Mouse (Mus musculus) heart, adult 2 months (tissue): Measurements from ENCODE around the gene Pik3ip1. TPM values are rescaled to one million over a fixed set of nuclear protein-coding genes. Genes with fewer than 3 reads are reported as not detected.

ENCODE experiments used
- DNase-seq, 2 experiments: peaks; one replicate each; pipeline ENCODE4 v3.0.0; 2021
- H3K27ac ChIP-seq: fragments of 200-600 bp; 2 replicates; pipeline ENCODE4 v1.8.1; 2022
- H3K27me3 ChIP-seq: fragments of 200-500 bp; 2 replicates; pipeline ENCODE4 v1.6.1; 2012; ENCODE audit warnings: mild to moderate bottlenecking, low read length, inconsistent platforms, mixed read lengths; ENCODE audit not compliant: control insufficient read depth, insufficient read depth
- H3K36me3 ChIP-seq: fragments of 200-500 bp; 2 replicates; pipeline ENCODE4 v1.6.1; 2012; ENCODE audit warnings: low read length, inconsistent platforms; ENCODE audit not compliant: control insufficient read depth, insufficient read depth
- H3K4me1 ChIP-seq: fragments of 200-500 bp; 2 replicates; pipeline ENCODE4 v1.6.1; 2011; ENCODE audit warnings: low read length; ENCODE audit not compliant: control insufficient read depth, insufficient read depth
- H3K4me3 ChIP-seq: fragments of 200-600 bp; 2 replicates; pipeline ENCODE4 v1.8.1; 2022
- H3K79me2 ChIP-seq: fragments of 200-500 bp; replicated peaks from 2 replicates; pipeline ENCODE4 v1.6.1; 2012; ENCODE audit warnings: mild to moderate bottlenecking, inconsistent platforms, low read length, moderate library complexity, mixed read lengths; ENCODE audit not compliant: control insufficient read depth, insufficient read depth
- H3K9ac ChIP-seq: fragments of 200-500 bp; 2 replicates; pipeline ENCODE4 v1.6.1; 2012; ENCODE audit warnings: low read depth, mild to moderate bottlenecking, control low read depth, inconsistent platforms, low read length, mixed read lengths
- CTCF ChIP-seq: fragments of 200-600 bp; IDR thresholded peaks from 2 replicates; pipeline ENCODE4 v1.8.1; 2022; ENCODE audit warnings: antibody characterized with exemption, mild to moderate bottlenecking, moderate library complexity
- EP300 ChIP-seq: fragments of 200-500 bp; IDR thresholded peaks from 2 replicates; pipeline ENCODE4 v1.6.1; 2011; ENCODE audit warnings: low read depth, low read length, control low read depth; ENCODE audit not compliant: insufficient read depth
- POLR2A ChIP-seq: fragments of 200-500 bp; IDR thresholded peaks from 2 replicates; pipeline ENCODE4 v1.6.1; 2011; ENCODE audit warnings: mild to moderate bottlenecking, low read depth, low read length, control low read depth; ENCODE audit not compliant: insufficient read depth
- WGBS: fragments of 180-500 bp; shearing (Covaris S2); methylation state at CpG from one replicate; pipeline ENCODE4 v1.1.7; 2018; 5-methylcytosine and 5-hydroxymethylcytosine counted together
- intact Hi-C: fragments of 180-260 bp; cut with DNase I; formaldehyde crosslinking; loops from one replicate; pipeline ENCODE4 v1.15.1; 2025
- long read RNA-seq: library from polyadenylated mRNA; stranded (forward); transcript quantifications from one replicate; pipeline ENCODE4 v2.0.0, GENCODE M21; 2021
- polyA plus RNA-seq: library from polyadenylated mRNA; depleted of rRNA; stranded (reverse); fragments of >200 nt; gene quantifications from 2 replicates; pipeline ENCODE4 v1.2.3, GENCODE M21; 2012; rRNA removed
- total RNA-seq, 2 experiments: library from RNA; stranded (reverse); gene quantifications; 2 replicates each; pipeline ENCODE4 v1.2.3; 2021

Pik3ip1 gene
- total RNA-seq = 10 to 100 TPM; 29.4 to 36.4 TPM
- polyA plus RNA-seq = 29.5 and 36.2 TPM in 2 replicates
- long read RNA-seq, transcript Pik3ip1-201 (6 exons, 2,573 nt) = major isoform, 36 of 38 reads
- long read RNA-seq, partial matches to known transcripts = 0 of 38 reads
- long read RNA-seq, other reads (novel, unspliced or antisense) = 1 of 38 reads

DNA sequence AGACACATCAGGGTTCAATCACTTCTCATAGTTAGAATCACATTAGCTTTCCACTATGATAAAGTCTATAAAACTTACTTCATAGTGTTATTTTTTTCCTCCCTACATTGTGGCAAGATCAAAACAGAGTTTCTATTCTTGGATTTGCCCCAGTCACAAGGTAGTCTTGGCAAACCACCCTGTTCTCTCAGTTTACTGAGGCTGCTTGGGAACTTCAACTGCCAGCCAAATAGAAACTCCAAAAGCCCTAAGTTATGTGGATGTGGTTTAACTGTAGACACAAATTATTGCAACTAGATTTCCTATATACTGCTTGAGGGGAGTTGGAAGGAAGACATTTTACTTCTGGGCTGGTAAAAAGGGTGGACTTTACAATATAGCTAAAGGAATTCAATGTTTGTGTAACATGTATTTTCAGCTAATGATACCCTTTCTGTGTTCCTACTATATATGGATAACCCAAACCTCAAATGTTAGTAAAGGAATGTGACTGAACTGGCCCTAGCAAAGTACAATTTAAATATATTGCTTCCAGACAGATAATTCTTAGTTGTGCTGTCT is at the start of gene Pik3ip1:
Gene Pik3ip1, plus strand, starts transcription at position 511 of the 561 bp plus-strand sequence.
- H3K27me3 ChIP-seq = no peaks in the 10 kb centered on the region
- DNase-seq = no peak
- H3K4me3 ChIP-seq = peak within 1 kb of the TSS; percentile 77
- H3K9ac ChIP-seq = peak within 1 kb of the TSS; percentile 85
- H3K36me3 ChIP-seq = peaks cover 21% of the 10 kb centered on the region
- H3K4me1 ChIP-seq = peaks cover 24% of the 10 kb centered on the region
- TF ChIP-seq EP300 (no peak), POLR2A (no peak), CTCF (no peak)
- H3K79me2 ChIP-seq = no peaks in the 10 kb centered on the region
- peak within 1 kb of the TSS; percentile 94 for H3K27ac ChIP-seq
- intact Hi-C loops = loop anchor here (2.0 to 5.0 kb wide), 4 partner anchors 17 to 122 kb away; partner anchors contain the start of genes Limk2 and Rnf185

DNA sequence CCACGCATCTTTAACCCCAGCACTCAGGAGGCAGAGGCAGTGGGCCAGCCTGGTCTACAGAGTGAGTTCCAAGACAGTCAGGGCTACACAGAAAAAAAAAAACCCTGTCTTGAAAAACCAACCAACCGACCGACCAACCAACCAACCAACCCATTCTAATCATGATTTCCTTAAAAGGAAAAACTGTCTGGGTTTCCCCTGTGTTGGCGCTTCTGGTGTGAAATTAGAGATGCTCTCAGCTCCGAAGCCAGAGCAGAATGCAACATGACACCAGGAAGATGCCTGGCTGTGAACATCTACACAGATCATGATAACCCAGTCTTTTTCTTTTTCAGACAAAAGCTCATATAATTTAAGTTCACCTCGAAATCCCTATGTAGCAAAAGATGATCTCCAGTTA is 47.3 kb upstream of the Pik3ip1 start:
- H3K4me1 ChIP-seq = no peaks in the 10 kb centered on the region
- H3K27me3 ChIP-seq = no peaks in the 10 kb centered on the region
- TF ChIP-seq EP300 (no peak), CTCF (no peak), POLR2A (no peak)
- no peaks in the 10 kb centered on the region for H3K36me3 ChIP-seq
- intact Hi-C loops = no loop called here
- 84% methylated on average over 6 of the region's 6 CpGs for WGBS
- DNase-seq = peak in 1 of 2 experiments; percentile 1
- no peak overlapping the region for H3K4me3 ChIP-seq
- no peak overlapping the region for H3K9ac ChIP-seq
- no peak overlapping the region for H3K27ac ChIP-seq
- no peaks in the 10 kb centered on the region for H3K79me2 ChIP-seq

DNA sequence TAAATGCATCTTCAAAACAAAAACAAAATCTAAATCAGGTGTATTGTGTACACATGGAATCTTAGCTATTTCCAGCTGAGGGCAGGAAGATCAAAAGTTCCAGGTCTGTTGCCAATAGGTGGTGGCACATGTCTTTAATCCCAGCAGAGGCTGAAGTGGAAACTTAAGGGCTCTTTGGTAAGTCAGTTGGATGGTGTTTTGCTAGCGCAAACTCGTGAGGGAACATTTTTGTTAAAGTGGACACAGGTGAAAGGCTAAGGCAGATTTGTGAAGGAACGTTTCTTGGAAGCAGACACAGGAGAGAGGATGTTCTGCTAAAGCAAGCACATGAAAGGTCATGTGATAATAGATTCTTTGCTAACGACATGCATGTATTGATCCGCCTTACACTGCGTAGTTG is 46.6 kb upstream of the Pik3ip1 start:
- no peak overlapping the region for H3K27ac ChIP-seq
- no peak overlapping the region for H3K4me3 ChIP-seq
- no peaks in the 10 kb centered on the region for H3K27me3 ChIP-seq
- 90% methylated on average over 6 of the region's 6 CpGs for WGBS
- no peak overlapping the region for H3K9ac ChIP-seq
- intact Hi-C loops = no loop called here
- no peaks in the 10 kb centered on the region for H3K36me3 ChIP-seq
- no peak for DNase-seq
- TF ChIP-seq EP300 = no peak
- TF ChIP-seq CTCF = no peak
- no peak for TF ChIP-seq POLR2A
- H3K79me2 ChIP-seq = no peaks in the 10 kb centered on the region
- no peaks in the 10 kb centered on the region; the same call in 1 of the 2 replicates for H3K4me1 ChIP-seq

DNA sequence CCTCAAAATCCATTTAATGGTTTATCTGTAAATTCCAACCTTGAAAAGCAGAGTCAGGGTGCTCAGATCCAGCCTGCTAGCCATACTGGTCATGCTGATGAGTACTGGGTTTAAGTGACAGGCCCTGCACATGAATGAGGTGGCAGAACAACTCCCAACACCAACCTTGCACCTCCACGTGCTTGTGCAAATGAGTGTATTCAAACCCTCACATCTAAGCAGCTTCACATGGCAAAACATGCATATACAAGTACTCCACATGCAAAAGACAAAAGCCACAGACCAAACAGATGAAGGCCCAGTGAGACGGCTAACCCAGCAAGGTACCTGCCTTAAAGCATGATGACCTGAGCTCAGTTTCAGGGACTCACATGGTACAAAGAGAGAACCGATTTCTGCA is 44.3 kb upstream of the Pik3ip1 start:
- Histone ChIP-seq H3K4me1 (no peaks in the 10 kb centered on the region; the same call in 1 of the 2 replicates), H3K9ac (no peak overlapping the region), H3K79me2 (no peaks in the 10 kb centered on the region), H3K27ac (no peak overlapping the region), H3K36me3 (no peaks in the 10 kb centered on the region), H3K4me3 (no peak overlapping the region), H3K27me3 (no peaks in the 10 kb centered on the region)
- no peak for DNase-seq
- WGBS = 84% methylated on average over 3 of the region's 3 CpGs
- intact Hi-C loops = no loop called here
- TF ChIP-seq POLR2A (no peak), CTCF (no peak), EP300 (no peak)

DNA sequence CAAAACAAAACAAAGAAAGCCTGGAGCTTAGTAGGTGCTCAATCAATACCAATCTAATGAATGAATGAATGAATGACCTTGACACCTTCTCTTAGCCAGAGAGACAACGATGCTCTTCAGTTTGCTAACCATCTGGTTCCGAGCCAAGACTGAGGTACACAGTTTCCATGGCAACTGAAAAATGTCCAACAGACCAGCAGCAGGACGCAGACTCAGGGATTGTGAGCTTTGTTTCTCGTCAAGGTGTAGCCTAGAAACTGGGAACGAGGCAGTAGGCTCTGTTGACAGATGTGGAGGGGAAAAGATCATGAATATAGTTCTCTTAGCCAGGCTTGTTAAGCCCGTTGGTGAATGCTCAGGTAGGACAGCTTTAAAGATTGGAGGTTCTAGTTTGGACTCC is 43.1 kb upstream of the Pik3ip1 start:
- no peak for DNase-seq
- Histone ChIP-seq H3K27ac (no peak overlapping the region), H3K79me2 (0 out of 2 replicates have a peak, but pooled peaks cover 2% of the 10 kb centered on the region), H3K9ac (no peak overlapping the region), H3K36me3 (no peaks in the 10 kb centered on the region), H3K4me1 (peaks cover 5% of the 10 kb centered on the region), H3K4me3 (no peak overlapping the region), H3K27me3 (no peaks in the 10 kb centered on the region)
- TF ChIP-seq POLR2A = no peak
- intact Hi-C loops = no loop called here
- 49% methylated on average over 6 of the region's 6 CpGs for WGBS

DNA sequence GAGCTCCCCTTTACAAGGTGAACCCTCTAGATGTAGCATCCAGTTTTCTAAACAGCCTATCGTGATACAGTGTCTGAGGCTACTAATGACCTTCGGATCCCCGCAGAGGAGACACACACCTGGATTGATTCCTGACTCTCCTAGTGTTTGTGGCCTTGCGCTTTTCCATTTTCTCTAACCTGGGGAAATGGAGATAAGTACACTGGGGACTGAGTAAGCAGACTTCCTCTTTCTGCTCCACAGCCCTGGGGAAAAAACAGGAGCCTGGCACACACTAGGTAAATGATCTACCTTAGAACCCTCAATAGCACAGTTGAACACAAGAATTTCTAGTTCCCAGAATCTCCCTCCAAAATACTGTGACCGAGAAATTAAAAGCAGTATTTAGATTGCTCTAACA is 42.3 kb upstream of the Pik3ip1 start:
- no peak for DNase-seq
- H3K36me3 ChIP-seq = no peaks in the 10 kb centered on the region
- H3K27me3 ChIP-seq = no peaks in the 10 kb centered on the region
- H3K4me1 ChIP-seq = peaks cover 7% of the 10 kb centered on the region
- 84% methylated on average over 5 of the region's 5 CpGs for WGBS
- intact Hi-C loops = no loop called here
- H3K4me3 ChIP-seq = no peak overlapping the region
- 0 out of 2 replicates have a peak, but pooled peaks cover 2% of the 10 kb centered on the region for H3K79me2 ChIP-seq
- TF ChIP-seq EP300 (no peak), POLR2A (no peak), CTCF (no peak)
- H3K9ac ChIP-seq = no peak overlapping the region
- no peak overlapping the region for H3K27ac ChIP-seq
